Mouse (Mus musculus) heart, embryonic 16.5 days (tissue): ENCODE data around the gene Zfp281. TPM values are rescaled to one million over a fixed set of nuclear protein-coding genes. Genes with fewer than 3 reads are reported as not detected.

Experiments used
- ATAC-seq: fragments of 200-750 bp; cut with Nextera tagmentation; replicated peaks from 2 replicates; pipeline ENCODE4 v1.8.0; 2017; ENCODE audit warnings: moderate number of reproducible peaks; ENCODE audit not compliant: insufficient read depth, low FRiP score; ENCODE audit errors: extremely low read depth
- H3K27ac ChIP-seq: fragments of 300-500 bp; sonication (generic); 2 replicates; pipeline ENCODE4 v1.5.1; 2014; ENCODE audit warnings: mild to moderate bottlenecking, low read length, control low read depth, moderate library complexity
- H3K27me3 ChIP-seq: fragments of 300-500 bp; sonication (generic); 2 replicates; pipeline ENCODE4 v1.6.1; 2014; ENCODE audit warnings: low read length, mixed read lengths; ENCODE audit not compliant: control insufficient read depth, insufficient read depth
- H3K36me3 ChIP-seq: fragments of 300-500 bp; sonication (generic); 2 replicates; pipeline ENCODE4 v1.6.1; 2014; ENCODE audit not compliant: control insufficient read depth, insufficient read depth
- H3K4me1 ChIP-seq: fragments of 300-500 bp; sonication (generic); 2 replicates; pipeline ENCODE4 v1.6.1; 2014; ENCODE audit warnings: low read length, mixed read lengths; ENCODE audit not compliant: control insufficient read depth, insufficient read depth
- H3K4me2 ChIP-seq: fragments of 300-500 bp; sonication (generic); 2 replicates; pipeline ENCODE4 v1.6.1; 2014; ENCODE audit warnings: low read depth, mild to moderate bottlenecking, control low read depth, low read length
- H3K4me3 ChIP-seq: fragments of 300-500 bp; sonication (generic); 2 replicates; pipeline ENCODE4 v1.5.1; 2014; ENCODE audit warnings: mild to moderate bottlenecking, control low read depth, low read length
- H3K9ac ChIP-seq: fragments of 300-500 bp; sonication (generic); 2 replicates; pipeline ENCODE4 v1.6.1; 2014; ENCODE audit warnings: low read length, control low read depth
- H3K9me3 ChIP-seq: fragments of 300-500 bp; sonication (generic); replicated peaks from 2 replicates; pipeline ENCODE4 v1.6.1; 2016; ENCODE audit warnings: low read length; ENCODE audit not compliant: control insufficient read depth
- WGBS: fragments of 180-500 bp; shearing (Covaris S2); extraction: QIAGEN DNeasy Blood & Tissue Kit; methylation state at CpG from one replicate; pipeline ENCODE4 v1.1.7; 2014; 5-methylcytosine and 5-hydroxymethylcytosine counted together
- polyA plus RNA-seq: library from polyadenylated mRNA; unstranded; fragments of >200 nt; fragmentation: Nextera tagmentation; extraction: Ambion mirVana; gene quantifications from 2 replicates; pipeline ENCODE4 v1.2.1, GENCODE M21; 2015

Zfp281 gene
- polyA plus RNA-seq, 1 experiment from 2014 or later = 12.1 TPM

- Histone ChIP-seq H3K4me3 (no peak overlapping the region), H3K4me2 (no peak overlapping the region), H3K27me3 (no peaks in the 10 kb centered on the region), H3K36me3 (no peaks in the 10 kb centered on the region), H3K27ac (no peak overlapping the region), H3K9ac (no peak overlapping the region), H3K4me1 (no peaks in the 10 kb centered on the region), H3K9me3 (no peaks in the 10 kb centered on the region)
- whole genome bisulfite sequencing = 41% methylated on average over 2 of the region's 2 CpGs
- ATAC-seq = no peak
These were observed 14.5 kb downstream of the Zfp281 start for GRCm38 (mm10) chr1:136639221-136639620.

GRCm38 (mm10) chr1:136642701-136643100 is 18.0 kb downstream of the Zfp281 start:
- H3K36me3 ChIP-seq = no peaks in the 10 kb centered on the region
- H3K4me3 ChIP-seq = no peak overlapping the region
- 86% methylated on average over 3 of the region's 3 CpGs for WGBS
- ATAC-seq = no peak
- no peak overlapping the region for H3K9ac ChIP-seq
- H3K9me3 ChIP-seq = no peaks in the 10 kb centered on the region
- no peak overlapping the region for H3K4me2 ChIP-seq
- no peaks in the 10 kb centered on the region for H3K27me3 ChIP-seq
- no peaks in the 10 kb centered on the region for H3K4me1 ChIP-seq
- H3K27ac ChIP-seq = no peak overlapping the region

- H3K9me3 ChIP-seq = no peaks in the 10 kb centered on the region
- 48% methylated on average over 4 of the region's 4 CpGs for WGBS
- H3K27me3 ChIP-seq = no peaks in the 10 kb centered on the region
- H3K36me3 ChIP-seq = no peaks in the 10 kb centered on the region
- no peak for ATAC-seq
- no peak overlapping the region for H3K4me2 ChIP-seq
- no peak overlapping the region for H3K4me3 ChIP-seq
- no peak overlapping the region for H3K9ac ChIP-seq
- H3K27ac ChIP-seq = no peak overlapping the region
- H3K4me1 ChIP-seq = no peaks in the 10 kb centered on the region
These were observed 19.8 kb downstream of the Zfp281 start for GRCm38 (mm10) chr1:136644486-136644885.

- 83% methylated on average over 8 of the region's 8 CpGs for WGBS
- H3K4me1 ChIP-seq = no peaks in the 10 kb centered on the region
- H3K4me2 ChIP-seq = no peak overlapping the region
- H3K36me3 ChIP-seq = no peaks in the 10 kb centered on the region
- no peak for ATAC-seq
- H3K9ac ChIP-seq = no peak overlapping the region
- no peak overlapping the region for H3K27ac ChIP-seq
- H3K9me3 ChIP-seq = no peaks in the 10 kb centered on the region
- no peak overlapping the region for H3K4me3 ChIP-seq
- no peaks in the 10 kb centered on the region for H3K27me3 ChIP-seq
These were observed 21.3 kb downstream of the Zfp281 start for GRCm38 (mm10) chr1:136645849-136646625.

GRCm38 (mm10) chr1:136652066-136652465 is 27.4 kb downstream of the Zfp281 start:
- Histone ChIP-seq H3K4me2 (no peak overlapping the region), H3K4me1 (no peaks in the 10 kb centered on the region), H3K27ac (no peak overlapping the region), H3K9me3 (no peaks in the 10 kb centered on the region), H3K9ac (no peak overlapping the region), H3K36me3 (no peaks in the 10 kb centered on the region), H3K27me3 (no peaks in the 10 kb centered on the region), H3K4me3 (no peak overlapping the region)
- WGBS = 89% methylated on average over 3 of the region's 3 CpGs
- ATAC-seq = no peak

GRCm38 (mm10) chr1:136653526-136653925 is 28.8 kb downstream of the Zfp281 start:
- Histone ChIP-seq H3K9ac (no peak overlapping the region), H3K4me1 (no peaks in the 10 kb centered on the region), H3K27ac (no peak overlapping the region), H3K36me3 (no peaks in the 10 kb centered on the region), H3K4me3 (no peak overlapping the region), H3K4me2 (no peak overlapping the region), H3K9me3 (no peaks in the 10 kb centered on the region), H3K27me3 (no peaks in the 10 kb centered on the region)
- no peak for ATAC-seq
- 66% methylated on average over 8 of the region's 8 CpGs for WGBS

- H3K4me3 ChIP-seq = no peak overlapping the region
- no peaks in the 10 kb centered on the region for H3K36me3 ChIP-seq
- WGBS = 56% methylated on average over 11 of the region's 11 CpGs
- H3K9me3 ChIP-seq = no peaks in the 10 kb centered on the region
- H3K9ac ChIP-seq = no peak overlapping the region
- ATAC-seq = no peak
- H3K27me3 ChIP-seq = no peaks in the 10 kb centered on the region
- H3K27ac ChIP-seq = no peak overlapping the region
- H3K4me1 ChIP-seq = no peaks in the 10 kb centered on the region
- no peak overlapping the region for H3K4me2 ChIP-seq
These were observed 29.7 kb downstream of the Zfp281 start for GRCm38 (mm10) chr1:136654385-136654784.

GRCm38 (mm10) chr1:136656619-136657018 is 31.9 kb downstream of the Zfp281 start:
- Histone ChIP-seq H3K9ac (no peak overlapping the region), H3K9me3 (no peaks in the 10 kb centered on the region), H3K4me1 (no peaks in the 10 kb centered on the region), H3K36me3 (no peaks in the 10 kb centered on the region), H3K4me2 (no peak overlapping the region), H3K4me3 (no peak overlapping the region), H3K27ac (no peak overlapping the region), H3K27me3 (no peaks in the 10 kb centered on the region)
- WGBS = 40% methylated on average over 7 of the region's 7 CpGs
- 0 out of 2 replicates have a peak, but pooled peaks have one; percentile 41 for ATAC-seq

GRCm38 (mm10) chr1:136658456-136659227 is 33.9 kb downstream of the Zfp281 start:
- H3K4me3 ChIP-seq = no peak overlapping the region
- no peak for ATAC-seq
- H3K36me3 ChIP-seq = no peaks in the 10 kb centered on the region
- no peaks in the 10 kb centered on the region for H3K4me1 ChIP-seq
- WGBS = 90% methylated on average over 13 of the region's 13 CpGs
- no peak overlapping the region for H3K4me2 ChIP-seq
- no peak overlapping the region for H3K9ac ChIP-seq
- no peaks in the 10 kb centered on the region for H3K9me3 ChIP-seq
- no peaks in the 10 kb centered on the region for H3K27me3 ChIP-seq
- no peak overlapping the region for H3K27ac ChIP-seq
